Mouse (Mus musculus) olfactory bulb, adult 2 months (tissue): Measurements from ENCODE around the gene Pdcd1lg2. TPM values are rescaled to one million over a fixed set of nuclear protein-coding genes. Genes with fewer than 3 reads are reported as not detected.

Experiments used
- H3K27ac ChIP-seq: fragments of 200-500 bp; 2 replicates; pipeline ENCODE4 v1.5.1; 2012; ENCODE audit warnings: low read depth, low read length; ENCODE audit not compliant: insufficient read depth
- H3K4me1 ChIP-seq: fragments of 200-500 bp; 2 replicates; pipeline ENCODE4 v1.6.1; 2012; ENCODE audit warnings: low read length; ENCODE audit not compliant: control insufficient read depth, insufficient read depth
- H3K4me3 ChIP-seq: fragments of 200-500 bp; 2 replicates; pipeline ENCODE4 v1.5.1; 2012; ENCODE audit warnings: mild to moderate bottlenecking, low read depth, low read length, moderate library complexity; ENCODE audit not compliant: insufficient read depth
- CTCF ChIP-seq: fragments of 200-500 bp; IDR thresholded peaks from 2 replicates; pipeline ENCODE4 v1.5.1; 2012; ENCODE audit warnings: low read depth, mild to moderate bottlenecking, low read length, moderate library complexity; ENCODE audit not compliant: insufficient read depth
- POLR2A ChIP-seq: fragments of 200-500 bp; IDR thresholded peaks from 2 replicates; pipeline ENCODE4 v1.6.1; 2012; ENCODE audit warnings: mild to moderate bottlenecking, low read depth, low read length, moderate library complexity; ENCODE audit not compliant: insufficient read depth
- whole genome bisulfite sequencing: fragments of 180-500 bp; shearing (Covaris S2); methylation state at CpG from one replicate; pipeline ENCODE4 v1.1.7; 2018; 5-methylcytosine and 5-hydroxymethylcytosine counted together
- polyA plus RNA-seq: library from polyadenylated mRNA; stranded (reverse); fragments of >200 nt; gene quantifications from 2 replicates; pipeline ENCODE4 v1.2.4, GENCODE M21; 2012; ENCODE audit warnings: low replicate concordance; ENCODE audit not compliant: missing spikeins, insufficient read depth, insufficient read length

Pdcd1lg2 gene
- polyA plus RNA-seq: not detected in 2 replicates

GRCm38 (mm10) chr19:29410619-29411018 lies at the start of gene Pdcd1lg2:
Pdcd1lg2 (plus strand) TSS chr19:29410919.
- H3K27ac ChIP-seq: no peak within 1 kb of the TSS
- no peak within 1 kb of the TSS for H3K4me3 ChIP-seq
- WGBS: 90% methylated on average over 4 of the region's 4 CpGs
- TF ChIP-seq POLR2A (no peak), CTCF (no peak)
- no peaks in the 10 kb centered on the region for H3K4me1 ChIP-seq

GRCm38 (mm10) chr19:29361468-29362130 lies 49.1 kb upstream of the Pdcd1lg2 start:
- peak overlapping the region; percentile 25 for H3K27ac ChIP-seq
- H3K4me3 ChIP-seq: peak overlapping the region; percentile 71
- WGBS: 2% methylated on average over 33 of the region's 33 CpGs
- TF ChIP-seq POLR2A (peak; percentile 76), CTCF (no peak)
- peaks cover 4% of the 10 kb centered on the region for H3K4me1 ChIP-seq

- no peak for TF ChIP-seq CTCF
- no peak for TF ChIP-seq POLR2A
- no peak overlapping the region for H3K27ac ChIP-seq
Measured at GRCm38 (mm10) chr19:29362173-29362930, 48.4 kb upstream of the Pdcd1lg2 start.

GRCm38 (mm10) chr19:29363557-29363956 lies 47.2 kb upstream of the Pdcd1lg2 start:
- Histone ChIP-seq H3K27ac (no peak overlapping the region), H3K4me3 (no peak overlapping the region), H3K4me1 (peaks cover 6% of the 10 kb centered on the region)
- TF ChIP-seq POLR2A: no peak
- WGBS: 92% methylated on average over 7 of the region's 7 CpGs

More at GRCm38 (mm10) chr19:29362173-29362930, 48.4 kb upstream of the Pdcd1lg2 start:
- Histone ChIP-seq H3K4me1 (peaks cover 6% of the 10 kb centered on the region), H3K4me3 (peak overlapping the region; percentile 71)
- 36% methylated on average over 13 of the region's 13 CpGs for WGBS

GRCm38 (mm10) chr19:29364076-29364475 lies 46.6 kb upstream of the Pdcd1lg2 start:
- peaks cover 6% of the 10 kb centered on the region for H3K4me1 ChIP-seq
- H3K27ac ChIP-seq: no peak overlapping the region
- H3K4me3 ChIP-seq: no peak overlapping the region
- 89% methylated on average over 5 of the region's 5 CpGs for whole genome bisulfite sequencing
- TF ChIP-seq CTCF: no peak
- no peak for TF ChIP-seq POLR2A

- TF ChIP-seq CTCF: no peak
- no peak for TF ChIP-seq POLR2A
- H3K4me3 ChIP-seq: no peak overlapping the region
- WGBS: 25% methylated on average over 3 of the region's 3 CpGs
- H3K27ac ChIP-seq: no peak overlapping the region
- H3K4me1 ChIP-seq: peaks cover 4% of the 10 kb centered on the region
Measured at GRCm38 (mm10) chr19:29365105-29365504, 45.6 kb upstream of the Pdcd1lg2 start.

- Histone ChIP-seq H3K27ac (no peak overlapping the region), H3K4me3 (peak overlapping the region; percentile 42), H3K4me1 (peaks cover 2% of the 10 kb centered on the region; the same call in 1 of the 2 replicates)
- 68% methylated on average over 20 of the region's 20 CpGs for WGBS
- TF ChIP-seq CTCF (no peak), POLR2A (no peak)
Measured at GRCm38 (mm10) chr19:29366226-29366968, 44.3 kb upstream of the Pdcd1lg2 start.

GRCm38 (mm10) chr19:29366969-29367622 lies 43.6 kb upstream of the Pdcd1lg2 start, which contains the start of the genes Plgrkt and Cd274:
Plgrkt (minus strand) TSS chr19:29367390.
Cd274 (plus strand) TSS chr19:29367455.
- no peak for TF ChIP-seq CTCF
- TF ChIP-seq POLR2A: no peak
- peak within 1 kb of the TSS; percentile 45 for H3K4me3 ChIP-seq
- peaks cover 2% of the 10 kb centered on the region; the same call in 1 of the 2 replicates for H3K4me1 ChIP-seq
- H3K27ac ChIP-seq: no peak within 1 kb of the TSS
- 2% methylated on average over 26 of the region's 26 CpGs for WGBS

- no peak for TF ChIP-seq POLR2A
- no peak for TF ChIP-seq CTCF
- WGBS: 96% methylated on average over 2 of the region's 2 CpGs
- no peak overlapping the region for H3K4me3 ChIP-seq
- H3K4me1 ChIP-seq: peaks cover 2% of the 10 kb centered on the region; the same call in 1 of the 2 replicates
- H3K27ac ChIP-seq: no peak overlapping the region
Measured at GRCm38 (mm10) chr19:29368041-29368440, 42.7 kb upstream of the Pdcd1lg2 start.
